Mouse (Mus musculus) CH12.LX (cell line): Measurements from ENCODE around the gene Cdc25a.

Source experiments
- CHD2 ChIP-seq: IDR thresholded peaks from 2 replicates; pipeline ENCODE4 v1.6.1; 2011; ENCODE audit warnings: low read length, improper control_type of control experiment
- CTCF ChIP-seq, 2 experiments: IDR thresholded peaks in 1 of 2; conservative IDR thresholded peaks in 1 of 2; 2 replicates each; pipeline ENCODE4 v1.5.1; 2011 to 2012; ENCODE audit warnings: low read depth in 2 of 2, low read length in 2 of 2, improper control_type of control experiment in 1 of 2, inconsistent platforms in 1 of 2, mild to moderate bottlenecking in 1 of 2, moderate library complexity in 1 of 2
- E2F4 ChIP-seq: IDR thresholded peaks from 2 replicates; pipeline ENCODE4 v1.6.1; 2011; ENCODE audit warnings: low read depth, low read length, improper control_type of control experiment; ENCODE audit not compliant: insufficient replicate concordance
- ELF1 ChIP-seq: IDR thresholded peaks from 2 replicates; pipeline ENCODE4 v1.6.1; 2014; ENCODE audit warnings: low read depth, mild to moderate bottlenecking, inconsistent platforms, low read length, improper control_type of control experiment
- EP300 ChIP-seq: IDR thresholded peaks from 2 replicates; pipeline ENCODE4 v1.6.1; 2011; ENCODE audit warnings: low read length, improper control_type of control experiment
- MAX ChIP-seq: IDR thresholded peaks from 2 replicates; pipeline ENCODE4 v1.6.1; 2011; ENCODE audit warnings: low read length, improper control_type of control experiment
- MAZ ChIP-seq: IDR thresholded peaks from 2 replicates; pipeline ENCODE4 v1.6.1; 2012; ENCODE audit warnings: low read depth, mild to moderate bottlenecking, inconsistent platforms, low read length, improper control_type of control experiment, moderate library complexity
- MYC ChIP-seq: IDR thresholded peaks from 2 replicates; pipeline ENCODE4 v1.6.1; 2011; ENCODE audit warnings: low read depth, mild to moderate bottlenecking, improper control_type of control experiment, low read length
- NELFE ChIP-seq: IDR thresholded peaks from 2 replicates; pipeline ENCODE4 v1.6.1; 2011; ENCODE audit warnings: low read depth, low read length, improper control_type of control experiment
- POLR2A ChIP-seq: IDR thresholded peaks from 2 replicates; pipeline ENCODE4 v1.6.1; 2011; ENCODE audit warnings: low read depth, mild to moderate bottlenecking, improper control_type of control experiment, low read length
- SMC3 ChIP-seq: IDR thresholded peaks from 2 replicates; pipeline ENCODE4 v1.6.1; 2011; ENCODE audit warnings: low read depth, low read length, improper control_type of control experiment
- USF1 ChIP-seq: IDR thresholded peaks from 2 replicates; pipeline ENCODE4 v1.6.1; 2014; ENCODE audit warnings: low read depth, mild to moderate bottlenecking, inconsistent platforms, low read length, improper control_type of control experiment
- ZC3H11A ChIP-seq: IDR thresholded peaks from 2 replicates; pipeline ENCODE4 v1.6.1; 2012; ENCODE audit warnings: low read depth, mild to moderate bottlenecking, inconsistent platforms, low read length, improper control_type of control experiment
- ZMIZ1 ChIP-seq: IDR thresholded peaks from 2 replicates; pipeline ENCODE4 v1.6.1; 2012; ENCODE audit warnings: low read depth, mild to moderate bottlenecking, inconsistent platforms, low read length, improper control_type of control experiment

DNA sequence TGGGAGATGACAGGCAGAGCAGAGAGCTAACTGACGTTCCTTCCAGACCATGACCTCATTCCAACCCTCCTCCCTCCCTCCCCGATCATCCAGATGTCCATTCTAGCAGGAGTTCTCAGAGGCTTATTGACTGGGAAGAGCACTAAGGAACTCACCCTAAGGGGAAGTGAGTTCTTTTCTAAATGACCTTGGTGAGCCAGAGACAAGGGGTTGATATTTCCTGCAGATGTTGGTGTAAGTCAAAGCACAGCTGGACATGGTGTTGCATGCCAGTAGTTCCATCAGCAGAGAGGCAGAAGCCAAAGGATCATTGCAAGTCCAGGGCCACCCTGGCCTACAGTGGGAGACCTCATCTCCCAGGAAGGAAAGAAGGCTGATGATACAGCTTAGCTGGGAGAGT, 22.6 kb downstream of the Cdc25a start:
- no peak for TF ChIP-seq E2F4
- no peak for TF ChIP-seq CHD2
- TF ChIP-seq ELF1 = no peak
- no peak for TF ChIP-seq CTCF (conservative IDR thresholded peaks at IDR 0.05 in 1 of 2, IDR thresholded peaks at IDR 0.05 in 1 of 2; ENCODE audit: low read depth in 2 of 2, low read length in 2 of 2)
- no peak for TF ChIP-seq MAX
- TF ChIP-seq SMC3 = no peak
- TF ChIP-seq POLR2A = no peak
- no peak for TF ChIP-seq ZC3H11A
- no peak for TF ChIP-seq MYC
- TF ChIP-seq EP300 = no peak
- TF ChIP-seq ZMIZ1 = no peak
- no peak for TF ChIP-seq NELFE
- no peak for TF ChIP-seq USF1
- TF ChIP-seq MAZ = no peak
